ENCODE assay signal across 7 mouse cellular contexts in genomic region chr2:68782268-68783132, GRCm38 (mm10).
DNase-seq lines count a peak whose midpoint lies in the region; ATAC-seq lines count a peak whose summit lies in the region.

No protein-coding gene starts in this region.

- peak overlapping the region; percentile 10; the same call in 1 of the 2 replicates for H3K9ac ChIP-seq in hindbrain, embryonic 14.5 days
- no peak overlapping the region for H3K9ac ChIP-seq in stomach, embryonic 14.5 days (replicated peaks; ENCODE audit: low read depth, low read length)

- H3K4me2 ChIP-seq in hindbrain, embryonic 14.5 days (replicated peaks), result peak overlapping the region; percentile 15
- H3K4me2 ChIP-seq in stomach, embryonic 14.5 days (replicated peaks; ENCODE audit: low read depth, low read length), result peak overlapping the region; percentile 15; the same call in 1 of the 2 replicates

- no peak overlapping the region for H3K27ac ChIP-seq in hindbrain, embryonic 14.5 days
- H3K27ac ChIP-seq in stomach, embryonic 14.5 days (ENCODE audit: low read length), result no peak overlapping the region

- 50% methylated on average over 16 of the region's 16 CpGs for WGBS in hindbrain, embryonic 14.5 days
- 39% methylated on average over 16 of the region's 16 CpGs for WGBS in stomach, embryonic 14.5 days

- H3K9me3 ChIP-seq in hindbrain, embryonic 14.5 days (ENCODE audit: control insufficient read depth, low read length), result no peaks in the 10 kb centered on the region
- no peaks in the 10 kb centered on the region for H3K9me3 ChIP-seq in stomach, embryonic 14.5 days (ENCODE audit: control insufficient read depth, low read depth, low read length)

- H3K27me3 ChIP-seq in hindbrain, embryonic 14.5 days (ENCODE audit: control insufficient read depth, insufficient read depth, low read length), result no peaks in the 10 kb centered on the region
- no peaks in the 10 kb centered on the region for H3K27me3 ChIP-seq in stomach, embryonic 14.5 days (ENCODE audit: control insufficient read depth, insufficient read depth, low read length)

- no peaks in the 10 kb centered on the region for H3K36me3 ChIP-seq in hindbrain, embryonic 14.5 days (replicated peaks; ENCODE audit: control insufficient read depth, insufficient read depth)
- no peaks in the 10 kb centered on the region for H3K36me3 ChIP-seq in stomach, embryonic 14.5 days (ENCODE audit: control insufficient read depth, insufficient read depth, low read length)

- no peaks in the 10 kb centered on the region for H3K4me1 ChIP-seq in hindbrain, embryonic 14.5 days (replicated peaks; ENCODE audit: control insufficient read depth, insufficient read depth, low read length)
- H3K4me1 ChIP-seq in stomach, embryonic 14.5 days (ENCODE audit: control insufficient read depth, insufficient read depth, low read length), result peaks cover 4% of the 10 kb centered on the region; the same call in 1 of the 2 replicates

- no peak overlapping the region for H3K4me3 ChIP-seq in hindbrain, embryonic 14.5 days (replicated peaks; ENCODE audit: low read length)
- H3K4me3 ChIP-seq in stomach, embryonic 14.5 days (ENCODE audit: low read depth, low read length), result peak overlapping the region; percentile 1; the same call in 1 of the 2 replicates

- DNase-seq in CD4-positive, CD25-positive, alpha-beta regulatory T cell, adult 2 months (ENCODE audit: low read depth, low spot score), result peak; percentile 51
- DNase-seq in T-cell, adult 2 months (ENCODE audit: low spot score), result peak; percentile 27
- no peak for DNase-seq in hindbrain, embryonic 14.5 days (ENCODE audit: low spot score)
- DNase-seq in liver, result peak; percentile 9
- no peak for DNase-seq in cerebellum, adult 11-12 months
- no peak for DNase-seq in retina, postnatal 1 day

- ATAC-seq in hindbrain, embryonic 14.5 days (ENCODE audit: low FRiP score), result no peak
- no peak for ATAC-seq in stomach, embryonic 14.5 days (ENCODE audit: insufficient number of reproducible peaks, insufficient read depth, low FRiP score, low read depth)

Comparison
In these comparisons a context has a peak if more than half of its experiments do, and no peak if none do; other contexts are left out.
1. DNase-seq: peak in CD4-positive, CD25-positive, alpha-beta regulatory T cell, adult 2 months (single experiment), T-cell, adult 2 months (single experiment) and liver (single experiment); none in hindbrain, embryonic 14.5 days (single experiment), cerebellum, adult 11-12 months (single experiment) and retina, postnatal 1 day (single experiment).